Mouse (Mus musculus) mature B cell (primary cell): ENCODE measurements around the gene Lrrc36.

Experiments
- in situ Hi-C: fragments of 300-500 bp; cut with MboI; formaldehyde crosslinking; loops from 2 replicates; pipeline ENCODE4 v1.14.3; 2019

Lrrc36 gene

DNA sequence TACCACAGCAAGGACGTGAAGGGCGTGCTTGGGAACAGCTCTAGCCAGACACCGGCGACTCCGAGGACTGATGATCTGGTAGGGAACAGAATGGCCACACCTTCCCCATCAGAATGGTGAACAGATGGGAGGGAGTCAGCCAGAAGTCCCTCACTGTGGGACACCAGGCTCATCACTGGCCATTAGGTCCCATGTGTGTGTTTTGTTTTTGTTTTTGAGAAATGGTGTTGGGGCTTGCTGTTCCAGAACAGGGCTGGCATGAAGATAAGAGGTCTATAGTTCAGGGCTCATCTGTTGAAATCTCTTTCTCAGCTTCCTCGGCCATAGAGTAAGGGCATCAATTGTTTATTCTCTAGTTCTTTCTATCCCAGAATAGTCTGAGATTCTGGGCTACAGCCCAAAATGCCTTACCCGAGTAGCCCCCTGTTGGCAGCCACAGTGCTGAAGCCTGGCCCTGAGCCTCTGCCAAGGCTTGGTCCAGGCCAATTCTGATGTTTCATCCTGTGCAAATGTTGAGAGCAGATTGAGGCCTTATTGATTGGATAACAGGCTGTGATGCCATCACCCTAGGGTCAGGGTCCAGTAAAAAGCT is 53.4 kb downstream of the Lrrc36 start:
- in situ Hi-C loops: no loop called here

DNA sequence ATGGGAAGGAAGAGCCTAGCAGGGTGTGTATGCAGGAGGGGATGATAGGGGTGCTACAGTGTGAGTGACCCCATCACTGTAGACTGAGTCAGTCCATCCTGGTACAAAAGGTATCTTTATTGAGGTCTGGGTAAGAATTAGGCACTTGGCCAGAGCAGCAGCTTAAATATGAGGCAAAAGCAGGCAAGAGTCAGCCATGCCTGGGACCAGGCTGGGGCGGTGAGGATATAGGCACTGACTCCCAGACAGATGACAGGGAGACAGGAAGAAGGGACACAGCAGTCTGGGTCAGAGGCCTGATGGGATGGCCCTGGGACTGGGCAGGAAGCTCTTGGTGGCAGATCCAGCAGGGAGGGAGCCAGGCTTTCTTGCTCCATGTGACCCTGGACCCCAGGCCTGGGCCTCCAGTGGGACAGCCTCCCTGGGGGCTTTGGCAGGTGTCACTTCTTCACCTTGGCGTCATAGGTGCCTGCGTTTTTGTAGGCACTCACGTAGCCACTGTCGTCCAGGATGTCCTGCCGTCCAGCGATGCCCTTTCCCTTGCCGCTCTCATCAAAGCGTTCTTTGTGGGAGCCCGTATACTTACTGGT is 54.1 kb downstream of the Lrrc36 start:
- in situ Hi-C loops: no loop called here

DNA sequence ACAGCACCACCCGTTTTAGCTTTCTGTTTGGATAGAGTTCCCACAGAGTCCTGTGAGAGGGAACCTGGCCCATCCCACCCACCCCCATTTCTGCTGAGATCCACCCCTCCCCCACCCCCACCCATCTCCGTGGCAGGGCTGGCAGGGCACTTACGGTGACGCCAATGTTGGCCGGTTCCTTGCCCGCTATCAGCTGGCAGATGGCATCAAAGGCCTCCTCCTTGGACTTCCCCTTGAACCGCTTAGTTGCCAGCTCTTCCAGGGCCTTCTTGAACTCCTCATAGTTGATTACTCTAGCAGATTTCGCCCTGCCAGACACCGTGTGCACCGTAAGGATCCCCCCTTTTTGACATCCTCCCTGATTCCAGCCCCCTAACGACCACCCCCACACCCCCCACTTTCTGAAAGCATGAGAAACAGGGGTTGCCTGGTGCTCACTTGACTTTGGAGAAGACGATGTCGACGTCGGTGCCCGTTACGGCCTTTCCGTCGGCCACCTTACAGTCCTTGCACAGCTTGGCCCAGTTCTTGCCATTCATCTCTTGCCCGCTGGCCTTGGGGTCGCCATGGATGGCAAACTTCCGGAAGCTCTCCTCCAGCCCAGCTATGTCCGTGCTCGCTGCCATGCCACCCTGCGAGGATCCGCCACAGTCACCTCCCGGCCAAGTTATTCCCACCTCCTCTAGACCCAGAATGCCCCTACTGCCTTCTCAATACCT is 54.8 kb downstream of the Lrrc36 start:
- in situ Hi-C loops: no loop called here

DNA sequence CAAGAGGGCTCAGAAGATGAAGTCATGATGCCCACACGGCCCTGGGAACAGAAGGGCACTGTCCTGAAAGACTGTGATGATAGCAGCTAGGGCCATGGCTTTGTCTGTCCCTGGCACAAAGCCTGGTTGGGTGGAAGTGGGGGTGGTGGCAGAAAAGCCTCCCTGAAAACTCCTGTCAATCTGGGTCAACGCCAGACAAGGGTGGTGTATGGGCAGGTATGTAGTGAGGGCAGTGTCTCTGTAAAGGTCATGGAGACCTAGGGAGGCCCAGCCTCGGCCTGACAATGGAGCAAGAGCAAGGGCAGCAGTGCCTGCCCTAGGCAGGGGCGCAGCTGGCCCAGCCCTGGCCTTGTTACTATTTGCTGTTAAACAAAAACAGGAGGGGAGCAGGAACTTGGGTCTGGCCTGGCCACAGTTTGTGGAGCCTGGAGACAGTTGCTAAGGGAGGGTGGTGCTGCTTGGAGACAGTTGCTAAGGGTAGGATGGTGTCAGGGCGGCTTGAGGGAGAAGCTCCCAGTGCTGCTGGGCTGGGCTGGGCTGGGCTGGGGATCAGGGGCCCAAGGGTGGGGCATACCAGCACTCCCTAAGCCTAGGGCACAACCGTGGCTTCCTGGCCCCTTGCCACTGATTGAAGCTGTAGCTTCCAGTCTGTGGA is 55.8 kb downstream of the Lrrc36 start:
- in situ Hi-C loops: no loop called here

DNA sequence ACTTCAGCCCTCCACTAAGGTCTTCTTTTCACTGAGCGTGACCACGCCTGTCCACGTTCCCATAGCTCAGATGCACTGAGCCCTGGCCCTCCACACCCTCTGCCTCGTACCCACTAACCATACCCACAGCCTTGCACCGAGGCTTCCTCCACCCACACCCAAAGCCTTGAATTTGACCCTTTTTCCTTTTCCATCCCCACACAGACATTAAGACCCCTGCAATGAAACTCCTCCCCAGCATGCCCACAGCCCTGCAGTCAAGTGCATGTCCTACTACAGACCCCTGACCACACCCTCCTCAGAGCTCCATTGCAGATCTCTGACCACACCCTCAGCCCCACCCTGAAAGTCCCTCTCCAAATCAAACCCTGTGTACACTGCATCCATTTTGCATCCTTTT is 56.4 kb downstream of the Lrrc36 start:
- in situ Hi-C loops: no loop called here

DNA sequence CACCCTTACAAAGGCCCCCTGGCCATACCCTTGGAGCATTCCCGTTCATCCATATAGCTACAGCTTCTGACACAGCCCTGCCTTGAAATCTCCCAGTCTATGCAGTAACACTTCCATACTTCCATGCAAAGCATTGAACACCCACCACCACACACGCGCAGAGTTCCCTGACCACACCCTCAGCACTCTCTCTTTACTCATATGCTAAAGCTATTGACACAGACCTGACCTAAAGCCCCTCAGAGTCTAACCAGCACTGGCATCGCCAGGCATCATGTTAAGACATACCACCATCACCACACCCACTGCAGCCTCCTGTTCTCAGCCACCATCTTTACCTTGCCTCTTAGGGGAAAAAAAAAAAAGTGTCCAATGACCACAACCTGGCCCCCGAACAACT is 56.9 kb downstream of the Lrrc36 start:
- in situ Hi-C loops: no loop called here

DNA sequence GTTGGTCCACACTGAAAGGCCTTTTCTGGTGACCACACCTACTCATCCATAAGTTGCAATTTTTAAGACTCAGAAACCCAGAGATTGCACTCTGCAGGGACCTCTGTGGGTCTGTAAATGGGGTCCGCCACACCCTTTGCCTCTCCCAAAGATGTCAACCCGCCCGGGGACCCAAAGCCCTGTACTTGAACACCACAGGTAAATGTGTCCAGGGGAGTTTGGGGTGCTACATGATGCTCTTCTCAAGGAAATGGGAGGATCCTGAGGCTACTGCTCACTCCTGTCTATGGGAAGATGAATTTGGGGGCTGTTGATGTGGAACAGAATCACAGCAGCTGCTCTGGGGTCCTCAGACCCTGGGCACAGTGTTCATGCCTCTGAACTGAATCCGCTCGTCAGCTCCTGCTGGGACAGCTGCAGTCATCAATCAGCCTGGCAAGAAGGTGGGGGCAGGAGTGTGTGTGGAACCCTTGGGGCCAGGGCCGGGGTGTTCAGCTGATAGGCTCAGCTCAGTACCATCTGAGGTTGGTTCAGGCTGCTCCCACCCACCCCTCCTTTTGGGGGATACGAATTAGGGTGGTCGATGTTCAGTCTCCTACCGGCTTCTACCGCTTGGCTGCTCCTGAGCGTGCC is 57.4 kb downstream of the Lrrc36 start:
- in situ Hi-C loops: no loop called here

DNA sequence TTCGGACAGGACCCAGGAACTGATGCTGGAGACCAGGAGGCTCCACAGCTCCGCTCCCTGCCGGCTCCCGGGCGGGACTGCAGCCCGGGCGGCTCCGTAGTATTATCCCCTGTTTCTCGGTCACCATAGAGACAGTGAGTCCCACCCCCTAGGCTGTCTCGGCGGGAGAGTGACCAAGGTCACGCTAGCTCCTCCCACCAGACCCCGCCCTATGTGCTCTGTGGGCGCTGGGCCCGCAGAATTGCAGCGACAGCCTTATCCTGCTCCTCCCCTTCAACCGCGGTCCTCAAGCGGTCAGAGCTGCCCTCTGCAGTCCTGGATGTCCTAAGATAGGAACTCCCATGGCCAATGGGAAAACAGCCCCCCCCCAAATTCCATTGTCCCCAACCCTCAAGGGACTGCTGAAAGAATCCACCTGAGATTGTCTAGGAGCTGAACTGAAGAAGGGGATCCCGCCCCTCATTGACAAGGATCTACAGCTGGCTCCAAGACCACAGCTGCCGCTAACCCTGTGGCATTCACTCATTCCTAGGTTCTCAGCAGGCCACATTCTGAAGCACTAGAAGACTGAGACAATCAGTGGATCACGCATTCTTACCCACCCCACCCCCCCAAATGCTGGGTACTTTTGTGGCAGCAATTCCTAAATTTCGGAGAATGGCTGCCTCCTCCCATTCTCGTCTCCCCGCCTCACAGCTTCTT is 58.1 kb downstream of the Lrrc36 start, which contains the start of gene Tppp3:
Gene Tppp3 (minus strand): TSS at position 213 of the 702 bp plus-strand sequence.
- in situ Hi-C loops: no loop called here

DNA sequence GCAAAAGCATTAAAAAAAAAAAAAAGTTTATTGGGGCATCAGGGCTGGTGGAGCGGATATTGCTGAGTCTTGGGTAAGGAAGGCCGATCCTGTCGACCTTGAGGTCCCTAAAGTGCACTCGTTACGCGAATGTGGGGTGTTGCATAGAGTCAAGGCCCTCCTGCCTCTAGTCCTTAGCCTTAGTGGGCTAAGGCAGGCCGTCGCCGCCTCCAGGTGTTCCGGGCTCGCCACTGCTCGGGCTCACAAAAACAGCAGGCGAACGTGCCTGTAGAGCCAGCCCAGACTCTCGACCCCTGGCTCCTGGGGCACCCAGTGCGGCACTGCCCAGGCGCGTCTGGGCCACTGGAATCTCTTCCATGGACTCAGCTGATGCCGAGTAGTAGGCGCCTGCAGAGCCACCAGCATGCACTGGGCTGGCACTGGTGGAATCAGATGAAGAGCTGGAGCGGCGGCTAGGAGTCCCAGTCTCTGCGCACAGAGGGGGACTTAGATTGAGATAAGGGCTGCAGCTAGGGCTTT is 59.1 kb downstream of the Lrrc36 start:
- in situ Hi-C loops: no loop called here

DNA sequence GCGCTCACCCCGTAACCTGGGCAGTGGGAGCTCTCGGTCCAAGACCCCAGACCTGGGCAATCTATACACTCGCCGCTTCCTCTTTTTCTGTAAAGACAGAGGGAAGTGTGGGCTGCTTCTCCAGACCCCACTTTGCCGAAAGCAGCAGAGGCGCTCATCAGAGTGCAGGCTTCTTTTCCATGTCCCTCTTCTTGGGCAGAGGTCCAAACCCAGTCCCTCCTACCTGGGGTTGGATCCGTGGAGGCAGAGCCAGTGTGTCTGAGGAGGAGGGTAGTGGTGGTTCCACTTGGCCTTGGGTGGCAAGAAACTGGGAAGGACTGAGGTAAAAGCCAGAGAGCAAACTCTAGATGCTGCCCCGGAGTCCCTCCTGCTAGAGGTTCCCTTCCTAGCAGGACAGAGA is 59.6 kb downstream of the Lrrc36 start:
- in situ Hi-C loops: no loop called here

DNA sequence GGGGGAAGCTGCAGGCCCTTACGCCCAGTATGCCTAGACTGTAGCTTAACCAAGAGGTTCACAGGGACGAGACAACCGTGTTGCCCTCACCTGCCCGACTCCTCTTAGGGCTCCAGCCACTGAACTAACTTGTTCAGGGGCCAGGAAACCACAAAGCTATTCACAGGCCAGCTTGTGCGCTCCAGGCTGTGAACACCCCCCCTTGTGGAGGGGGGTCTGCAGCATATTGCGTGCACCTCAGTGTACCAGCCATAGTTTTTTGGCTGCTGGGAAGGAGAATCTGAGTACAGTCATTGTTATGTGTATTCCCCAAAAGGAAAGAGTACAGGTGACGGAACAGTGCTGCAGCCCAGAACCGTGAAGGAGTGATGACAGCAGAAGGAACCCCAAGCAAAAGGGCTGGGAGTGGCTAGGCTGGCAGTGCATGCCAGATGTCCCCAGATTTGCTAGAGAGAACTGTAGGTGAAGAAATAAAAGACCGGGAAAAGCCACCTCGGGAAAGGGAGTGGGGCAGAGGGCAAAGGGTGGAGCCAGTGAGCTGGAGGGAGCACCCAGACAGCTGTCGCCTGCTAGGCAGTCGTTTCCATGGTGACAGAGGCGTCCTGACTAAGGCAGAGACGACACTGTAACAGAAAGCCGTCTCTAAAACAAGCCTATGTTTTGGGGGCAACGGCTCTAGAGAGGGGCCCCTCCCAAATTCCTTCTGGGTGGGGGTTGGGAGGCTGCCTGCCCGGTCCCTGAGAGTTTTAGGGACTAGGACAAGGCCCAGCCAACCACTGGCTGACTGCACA is 60.6 kb downstream of the Lrrc36 start:
- in situ Hi-C loops: no loop called here

DNA sequence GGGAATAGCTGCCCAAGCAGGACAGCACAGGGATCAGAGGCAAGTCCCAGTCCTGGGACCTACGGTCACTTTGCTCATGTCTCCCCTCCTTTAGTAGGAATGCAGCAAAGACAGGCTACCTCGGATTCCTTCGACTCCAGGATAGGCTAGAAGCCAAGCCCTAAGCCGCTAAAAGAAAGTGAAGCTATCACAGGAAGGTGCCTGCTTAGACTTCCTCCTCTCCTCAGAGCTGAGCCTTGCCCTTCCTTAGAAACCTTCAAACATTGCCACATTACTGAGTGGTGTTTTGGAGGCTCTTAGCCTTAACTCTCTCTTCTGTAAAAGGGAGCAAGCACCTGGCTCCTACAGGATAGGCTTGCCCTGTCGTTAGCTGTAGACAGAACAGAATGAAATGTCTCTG is 61.3 kb downstream of the Lrrc36 start:
- in situ Hi-C loops: no loop called here

DNA sequence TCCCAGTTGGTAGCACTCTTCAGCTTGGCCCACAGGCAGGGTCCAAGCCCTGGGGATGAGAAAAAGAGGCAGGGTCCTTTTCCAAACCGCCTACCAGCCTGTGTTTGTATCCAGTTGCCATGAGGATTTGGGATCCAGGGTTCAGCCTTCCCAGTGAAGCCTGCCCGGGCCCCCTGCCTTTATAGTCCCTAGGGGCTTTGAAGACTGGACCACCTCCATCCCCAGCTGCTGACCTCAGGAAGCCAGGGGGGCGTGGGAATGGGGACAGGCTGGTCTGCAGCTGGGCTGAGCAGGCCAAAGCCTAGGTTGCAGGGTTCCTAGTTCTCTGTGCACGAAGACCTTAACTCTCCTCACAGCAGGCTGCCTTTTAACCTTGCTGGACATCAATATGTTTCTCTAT is 61.9 kb downstream of the Lrrc36 start:
- in situ Hi-C loops: no loop called here

DNA sequence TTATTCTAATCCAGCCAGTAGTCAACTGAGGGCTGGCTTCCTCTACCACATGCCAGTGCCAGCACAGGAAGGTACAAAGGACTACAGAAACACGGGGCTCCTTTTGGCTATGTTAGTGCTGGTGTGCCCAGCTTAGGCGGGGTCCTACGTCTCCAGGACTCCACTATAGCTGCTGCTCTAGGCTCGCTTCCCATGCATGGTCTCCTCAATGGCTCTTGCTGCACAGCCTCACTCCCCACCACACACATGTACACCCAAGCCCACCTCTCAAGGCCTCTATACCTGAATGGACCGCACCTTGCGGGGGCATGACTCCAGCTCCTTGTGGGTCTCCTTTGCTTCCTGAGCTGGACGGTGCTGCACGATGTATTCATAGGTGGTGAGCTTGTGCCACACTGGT is 62.4 kb downstream of the Lrrc36 start:
- in situ Hi-C loops: no loop called here

DNA sequence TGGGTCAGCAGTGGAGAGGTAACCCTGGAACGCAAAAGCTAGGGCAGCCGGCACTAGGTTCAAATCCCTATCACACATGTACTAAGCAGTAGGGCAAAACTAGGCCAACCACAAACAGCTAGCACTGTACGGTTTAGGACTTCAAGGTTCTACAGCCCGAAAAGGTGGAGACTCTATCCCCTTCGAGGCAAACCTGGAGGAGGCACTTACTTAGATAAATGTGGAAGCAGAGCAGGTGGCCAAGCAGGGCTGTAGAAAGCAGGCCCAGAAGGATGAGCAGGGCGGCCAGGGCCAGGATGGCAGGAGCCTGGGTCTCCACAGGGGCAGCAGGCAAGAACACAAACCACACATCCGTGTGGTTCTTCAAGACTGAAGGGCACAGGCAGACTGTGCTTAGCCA is 62.8 kb downstream of the Lrrc36 start:
- in situ Hi-C loops: no loop called here

DNA sequence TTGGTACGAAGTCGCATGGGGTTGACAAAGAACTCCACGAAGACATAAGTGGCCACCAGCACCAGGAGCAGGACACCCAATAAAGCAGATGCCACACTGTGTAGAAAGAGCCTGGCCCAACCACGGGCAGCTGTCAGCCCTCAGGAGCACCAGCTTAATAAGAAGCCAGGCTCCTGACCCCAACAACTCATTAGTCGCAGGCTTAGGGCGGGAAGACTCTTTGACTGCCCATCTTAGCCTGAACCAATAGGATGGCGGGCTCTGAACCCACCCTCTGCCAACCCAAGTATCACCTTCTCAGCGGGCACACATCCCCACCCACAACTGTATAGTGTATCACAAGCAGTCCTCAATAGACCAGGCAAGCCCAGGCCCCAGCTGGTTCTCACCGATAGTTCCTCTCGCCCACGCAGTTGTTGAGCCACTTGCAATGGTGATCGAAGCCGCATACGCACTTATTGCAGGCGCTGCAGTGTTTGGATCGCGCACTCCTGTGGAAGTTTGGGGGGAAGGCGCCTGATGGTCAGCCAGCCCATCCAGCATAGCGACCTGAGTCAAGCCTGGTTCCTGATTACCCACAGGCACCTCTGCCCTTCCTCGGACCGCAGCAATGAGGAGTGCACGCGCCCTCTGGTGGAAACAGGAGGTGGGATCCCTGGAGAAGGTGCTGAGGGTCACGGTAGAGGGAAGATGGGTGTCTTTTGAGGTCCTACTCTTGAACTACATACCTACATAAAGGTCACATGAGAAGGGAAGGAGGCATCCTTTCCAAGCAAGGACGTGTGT is 63.5 kb downstream of the Lrrc36 start:
- in situ Hi-C loops: no loop called here

DNA sequence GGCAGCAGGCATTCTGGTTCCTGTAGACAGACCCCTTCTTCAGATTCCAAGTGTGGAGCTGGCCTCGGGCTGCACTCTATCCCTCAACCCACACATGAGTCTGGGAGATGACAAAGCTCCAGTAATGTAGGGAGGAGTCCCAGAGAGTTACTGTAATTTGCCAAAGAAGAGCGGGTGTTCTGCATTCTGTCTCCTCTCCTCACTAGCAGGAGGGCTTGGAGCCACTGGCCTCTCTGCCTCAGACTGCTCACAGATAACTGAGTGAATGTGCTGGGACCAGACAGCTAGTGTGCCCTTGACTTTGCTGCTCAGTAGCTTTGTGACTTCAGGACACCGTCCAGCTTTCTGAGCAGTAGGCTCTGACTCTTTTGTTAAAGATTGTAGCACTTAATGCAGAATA is 64.4 kb downstream of the Lrrc36 start:
- in situ Hi-C loops: no loop called here

DNA sequence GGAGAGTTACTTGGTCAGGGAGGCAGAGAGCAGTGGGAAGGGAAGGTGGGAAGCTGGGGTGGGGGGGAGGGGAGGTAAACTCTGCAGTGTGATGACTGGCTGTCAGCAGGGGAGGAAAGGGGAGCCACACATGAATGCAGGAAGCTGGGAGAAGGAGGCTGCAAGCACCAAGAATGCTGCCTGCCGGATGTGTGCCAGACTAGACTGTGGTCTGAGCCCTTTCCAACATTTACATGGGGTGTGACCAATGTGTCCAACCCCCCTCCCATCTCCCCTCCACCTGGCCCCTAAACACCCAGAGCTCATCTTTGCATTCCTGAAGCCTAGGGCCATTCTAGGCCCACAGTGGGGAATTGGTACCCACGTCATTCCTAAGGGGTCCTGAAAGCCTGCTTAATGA is 67.6 kb downstream of the Lrrc36 start:
- in situ Hi-C loops: no loop called here

DNA sequence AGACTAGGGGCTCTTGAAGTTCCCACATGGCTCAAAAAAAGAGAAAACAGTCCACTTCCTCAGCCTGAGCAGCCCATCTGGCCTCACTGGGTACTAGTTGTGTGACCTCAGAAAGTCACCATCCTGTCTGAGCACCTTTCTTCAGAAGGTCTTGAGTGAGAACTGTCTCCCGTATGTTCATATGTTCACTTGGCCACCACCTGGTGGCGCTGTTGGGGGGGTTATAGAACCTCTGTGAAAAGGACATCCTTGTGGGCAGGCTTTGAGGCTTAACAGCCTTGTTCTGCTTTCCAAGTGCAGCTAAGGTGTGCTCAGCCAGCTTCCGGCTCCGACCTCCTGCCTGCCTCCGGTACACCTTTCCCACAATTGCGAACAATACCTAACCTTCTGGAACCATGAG is 68.1 kb downstream of the Lrrc36 start:
- in situ Hi-C loops: no loop called here

DNA sequence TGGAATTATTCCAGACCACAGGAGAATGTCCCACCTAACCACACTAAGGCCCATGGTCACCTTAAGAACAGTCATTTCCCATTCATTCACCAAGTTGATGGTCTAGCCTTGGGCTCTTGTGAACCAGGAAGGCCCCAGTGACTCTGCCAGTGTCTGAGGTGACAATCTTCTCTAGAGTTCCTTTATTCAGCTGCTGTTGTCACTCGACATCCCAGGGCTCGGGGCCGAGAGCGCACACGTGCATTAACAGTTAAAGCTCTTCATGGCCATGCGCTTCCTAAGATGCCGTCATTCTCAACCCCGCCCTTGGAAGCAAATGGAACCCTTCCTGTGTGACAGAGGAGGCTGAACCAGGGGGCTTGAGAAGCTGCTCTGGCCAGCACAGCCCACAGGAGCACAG is 68.8 kb downstream of the Lrrc36 start:
- in situ Hi-C loops: no loop called here
